Mouse (Mus musculus) forebrain, postnatal 0 days (tissue): Measurements from ENCODE around the gene Tnip2. TPM values are rescaled to one million over a fixed set of nuclear protein-coding genes. Genes with fewer than 3 reads are reported as not detected.

Source experiments
- ATAC-seq: fragments of 200-750 bp; cut with Nextera tagmentation; 2 replicates; pipeline ENCODE4 v1.8.0; 2017; ENCODE audit warnings: mild to moderate bottlenecking, moderate library complexity
- DNase-seq: peaks from one replicate; pipeline ENCODE4 v3.0.0-alpha.2; 2015
- H3K27ac ChIP-seq: fragments of 300-500 bp; sonication (generic); 2 replicates; pipeline ENCODE4 v1.5.1; 2014; ENCODE audit warnings: low read depth, mild to moderate bottlenecking, antibody characterized with exemption, low read length, moderate library complexity, mixed read lengths
- H3K27me3 ChIP-seq: fragments of 300-500 bp; sonication (generic); 2 replicates; pipeline ENCODE4 v1.6.1; 2014; ENCODE audit warnings: mild to moderate bottlenecking, low read length, mixed read lengths; ENCODE audit not compliant: insufficient read depth
- H3K36me3 ChIP-seq: fragments of 300-500 bp; sonication (generic); 2 replicates; pipeline ENCODE4 v1.6.1; 2014; ENCODE audit warnings: mild to moderate bottlenecking, moderate library complexity; ENCODE audit not compliant: insufficient read depth
- H3K4me1 ChIP-seq: fragments of 300-500 bp; sonication (generic); 2 replicates; pipeline ENCODE4 v1.6.1; 2014; ENCODE audit warnings: antibody characterized with exemption; ENCODE audit not compliant: insufficient read depth
- H3K4me2 ChIP-seq: fragments of 300-500 bp; sonication (generic); 2 replicates; pipeline ENCODE4 v1.6.1; 2014; ENCODE audit warnings: low read depth, mild to moderate bottlenecking, moderate library complexity
- H3K4me3 ChIP-seq: fragments of 300-500 bp; sonication (generic); 2 replicates; pipeline ENCODE4 v1.5.1; 2014; ENCODE audit warnings: low read depth, low read length, mixed read lengths
- H3K9ac ChIP-seq: fragments of 300-500 bp; sonication (generic); 2 replicates; pipeline ENCODE4 v1.6.1; 2014; ENCODE audit warnings: mild to moderate bottlenecking
- H3K9me3 ChIP-seq: fragments of 300-500 bp; sonication (generic); 2 replicates; pipeline ENCODE4 v1.6.1; 2016; ENCODE audit warnings: low read length
- CTCF ChIP-seq: sonication (generic); IDR thresholded peaks from 2 replicates; pipeline ENCODE4 v1.5.1; 2016; ENCODE audit warnings: antibody characterized with exemption, control low read depth, low read depth
- WGBS: fragments of 180-500 bp; shearing (Covaris S2); extraction: QIAGEN DNeasy Blood & Tissue Kit; methylation state at CpG from one replicate; pipeline ENCODE4 v1.1.7; 2014; 5-methylcytosine and 5-hydroxymethylcytosine counted together
- polyA plus RNA-seq: library from polyadenylated mRNA; unstranded; fragments of >200 nt; fragmentation: Nextera tagmentation; extraction: Ambion mirVana; gene quantifications from 2 replicates; pipeline ENCODE4 v1.2.1, GENCODE M21; 2015
- total RNA-seq: library from RNA; depleted of rRNA; stranded (reverse); fragments of >200 nt; gene quantifications from 2 replicates; pipeline ENCODE4 v1.2.3, GENCODE M21; 2014

Tnip2 gene
- total and polyA plus RNA-seq, 2 experiments from 2014 or later, result 9.4 to 9.7 TPM

DNA sequence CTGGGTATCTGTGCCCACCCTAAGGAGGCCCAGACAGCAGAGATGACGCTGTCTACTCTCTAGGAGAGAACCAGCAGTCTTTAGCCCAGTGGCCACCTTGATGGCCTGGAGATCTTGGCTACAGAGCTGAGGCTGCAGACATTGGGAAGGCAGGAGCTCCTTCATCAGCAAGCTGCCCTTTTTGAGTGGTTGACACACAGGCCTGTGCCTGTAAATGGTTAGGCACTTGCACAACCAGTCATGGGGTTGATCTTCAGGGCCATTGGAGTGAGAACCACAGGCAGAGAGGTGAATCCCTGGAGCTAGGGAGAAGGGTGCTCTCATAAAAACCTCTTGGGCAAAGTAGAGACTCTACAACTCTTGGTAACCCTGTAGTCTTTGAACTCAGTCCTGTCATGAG lies 28.4 kb upstream of the Tnip2 start:
- H3K4me2 ChIP-seq, result no peak overlapping the region
- H3K4me3 ChIP-seq, result no peak overlapping the region
- H3K9me3 ChIP-seq, result no peaks in the 10 kb centered on the region
- H3K9ac ChIP-seq, result no peak overlapping the region
- H3K27me3 ChIP-seq, result no peaks in the 10 kb centered on the region
- no peak for ATAC-seq
- no peaks in the 10 kb centered on the region for H3K36me3 ChIP-seq
- H3K27ac ChIP-seq, result no peak overlapping the region
- 83% methylated on average over 1 of the region's 1 CpGs for WGBS
- H3K4me1 ChIP-seq, result no peaks in the 10 kb centered on the region
- no peak for TF ChIP-seq CTCF
- no peak for DNase-seq

DNA sequence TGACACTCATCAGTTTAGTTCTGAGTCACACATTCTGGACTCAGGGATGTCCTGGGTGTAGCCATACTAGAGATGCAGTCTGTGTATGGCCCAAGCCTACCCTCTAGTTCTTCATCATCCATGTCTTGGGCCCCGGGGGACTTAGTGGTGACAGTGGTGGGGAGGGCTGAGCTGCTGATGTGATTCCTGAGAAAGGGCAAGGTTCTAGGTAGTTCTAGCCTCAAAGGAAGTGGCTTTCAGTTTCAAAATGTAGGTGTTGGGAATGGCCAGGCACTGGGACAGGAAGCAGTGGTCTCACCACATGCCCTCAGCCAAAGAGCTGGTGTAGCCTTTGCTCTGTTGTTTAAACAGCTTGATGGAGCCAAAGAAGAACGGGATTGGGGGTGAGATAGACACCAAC lies 25.3 kb upstream of the Tnip2 start:
- no peak overlapping the region for H3K4me3 ChIP-seq
- no peak for TF ChIP-seq CTCF
- DNase-seq (no peak), ATAC-seq (no peak)
- no peak overlapping the region for H3K9ac ChIP-seq
- no peaks in the 10 kb centered on the region for H3K9me3 ChIP-seq
- H3K36me3 ChIP-seq, result no peaks in the 10 kb centered on the region
- no peak overlapping the region for H3K27ac ChIP-seq
- H3K4me1 ChIP-seq, result no peaks in the 10 kb centered on the region
- no peak overlapping the region for H3K4me2 ChIP-seq
- H3K27me3 ChIP-seq, result no peaks in the 10 kb centered on the region
- WGBS, result 89% methylated on average over 2 of the region's 2 CpGs

DNA sequence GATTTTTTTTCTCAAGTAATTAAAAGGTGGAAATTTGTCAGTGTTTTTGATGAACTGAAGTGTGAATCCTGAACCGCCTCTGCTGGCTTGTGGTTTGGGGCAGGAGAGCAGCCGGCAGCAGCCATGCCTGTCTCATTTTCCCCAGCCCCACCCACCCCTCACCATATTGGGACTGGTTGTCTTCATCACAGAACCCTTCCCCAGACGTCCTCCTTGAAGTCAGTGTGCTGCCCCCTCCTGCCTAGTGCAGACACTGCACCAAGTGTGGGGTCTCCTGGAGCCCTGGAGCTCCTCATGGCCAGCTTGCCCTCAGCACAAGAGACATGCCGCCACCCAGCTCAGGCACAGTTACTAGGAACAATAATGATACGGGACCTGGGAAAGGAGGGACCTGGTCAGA lies 24.7 kb upstream of the Tnip2 start:
- Histone ChIP-seq H3K9me3 (no peaks in the 10 kb centered on the region), H3K36me3 (no peaks in the 10 kb centered on the region), H3K27me3 (no peaks in the 10 kb centered on the region), H3K27ac (no peak overlapping the region), H3K9ac (no peak overlapping the region), H3K4me2 (no peak overlapping the region), H3K4me1 (no peaks in the 10 kb centered on the region), H3K4me3 (no peak overlapping the region)
- TF ChIP-seq CTCF, result peak; percentile 24
- ATAC-seq, result no peak
- WGBS, result 36% methylated on average over 5 of the region's 5 CpGs
- no peak for DNase-seq

DNA sequence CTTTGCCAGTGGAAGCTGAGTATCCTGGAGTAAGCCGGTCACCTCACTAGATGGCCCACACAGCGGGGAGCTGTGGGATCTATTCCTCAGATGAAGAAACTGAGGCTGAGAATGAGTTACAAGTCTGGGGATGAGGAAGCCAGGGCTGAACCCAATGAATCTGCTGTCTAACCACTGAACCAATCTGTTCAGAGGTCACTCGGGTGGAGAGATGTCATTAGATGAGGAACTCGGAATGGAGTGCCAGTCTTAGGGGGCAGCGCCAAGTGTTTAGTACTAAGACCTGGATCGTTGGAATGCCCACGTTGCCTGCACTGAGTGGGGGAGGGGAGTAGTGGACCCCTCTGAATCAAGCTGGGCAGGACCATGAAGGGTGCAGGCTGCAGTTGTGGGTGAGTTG lies 24.3 kb upstream of the Tnip2 start:
- ATAC-seq, result no peak
- Histone ChIP-seq H3K4me1 (no peaks in the 10 kb centered on the region), H3K27ac (no peak overlapping the region), H3K4me3 (no peak overlapping the region), H3K9ac (no peak overlapping the region), H3K4me2 (no peak overlapping the region), H3K36me3 (no peaks in the 10 kb centered on the region), H3K27me3 (no peaks in the 10 kb centered on the region), H3K9me3 (no peaks in the 10 kb centered on the region)
- no peak for TF ChIP-seq CTCF
- WGBS, result 80% methylated on average over 7 of the region's 7 CpGs
- no peak for DNase-seq

DNA sequence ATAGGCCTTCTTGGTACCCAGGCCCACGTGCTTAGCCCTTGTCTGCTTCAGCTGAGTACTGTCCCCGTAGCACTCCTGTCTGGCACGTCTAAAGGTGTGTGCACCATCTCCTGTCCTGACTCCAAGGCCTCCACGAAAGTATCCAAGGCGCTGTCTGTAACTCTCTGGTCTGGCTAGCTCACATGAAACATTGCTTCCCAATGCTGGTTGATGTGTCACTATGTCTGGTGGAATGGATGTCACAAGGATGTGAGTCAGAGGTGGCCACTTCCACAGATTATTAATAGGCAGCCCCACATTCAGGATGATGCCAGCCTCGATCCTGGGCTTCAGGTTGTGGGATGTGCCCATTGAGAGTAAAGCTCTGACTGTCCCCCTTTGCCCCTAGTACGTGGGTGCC lies 22.0 kb upstream of the Tnip2 start:
- no peaks in the 10 kb centered on the region for H3K9me3 ChIP-seq
- WGBS, result 87% methylated on average over 7 of the region's 7 CpGs
- no peaks in the 10 kb centered on the region for H3K4me1 ChIP-seq
- no peak for ATAC-seq
- H3K27ac ChIP-seq, result no peak overlapping the region
- H3K9ac ChIP-seq, result no peak overlapping the region
- H3K4me2 ChIP-seq, result no peak overlapping the region
- DNase-seq, result no peak
- no peaks in the 10 kb centered on the region for H3K27me3 ChIP-seq
- no peak for TF ChIP-seq CTCF
- H3K36me3 ChIP-seq, result no peaks in the 10 kb centered on the region
- no peak overlapping the region for H3K4me3 ChIP-seq

DNA sequence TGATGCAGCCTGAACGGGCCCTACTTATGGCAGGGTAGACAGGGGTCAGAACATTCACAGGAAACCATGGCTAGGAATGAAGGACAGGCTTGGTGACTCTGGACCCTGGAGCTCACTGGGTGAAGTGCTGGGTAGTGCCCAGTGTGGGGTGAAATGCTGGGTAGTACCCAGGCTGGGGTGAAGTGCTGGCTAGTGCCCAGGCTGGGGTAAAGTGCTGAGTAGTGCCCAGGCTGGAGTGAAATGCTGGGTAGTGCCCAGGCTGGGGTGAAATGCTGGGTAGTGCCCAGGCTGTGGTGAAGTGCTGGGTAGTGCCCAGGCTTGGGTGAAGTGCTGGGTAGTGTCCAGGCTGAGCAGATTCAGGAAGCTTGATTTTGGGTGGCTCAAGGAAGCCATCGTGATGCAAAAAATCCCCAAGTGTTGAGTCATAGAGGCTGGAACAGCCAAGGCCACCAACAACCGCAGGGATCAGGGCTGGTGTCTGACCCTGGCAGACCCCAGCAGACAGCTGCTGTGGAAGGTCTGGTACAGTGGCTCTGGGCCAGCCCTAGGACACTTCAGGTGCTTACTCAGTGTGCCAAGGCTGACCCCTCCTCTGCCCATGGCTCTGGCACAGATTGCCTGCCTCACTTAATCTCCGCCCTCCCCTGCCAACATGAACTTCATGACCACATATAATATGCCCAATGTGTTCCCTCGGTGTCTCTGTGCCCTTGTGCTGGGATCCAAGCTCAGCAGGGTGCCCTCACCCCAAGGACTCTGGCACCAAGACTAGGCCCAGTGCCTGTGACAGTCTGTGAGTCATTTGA lies 21.2 kb upstream of the Tnip2 start:
- 83% methylated on average over 5 of the region's 5 CpGs for WGBS
- no peaks in the 10 kb centered on the region for H3K9me3 ChIP-seq
- H3K4me2 ChIP-seq, result no peak overlapping the region
- no peak for ATAC-seq
- no peak overlapping the region for H3K9ac ChIP-seq
- H3K27me3 ChIP-seq, result no peaks in the 10 kb centered on the region
- no peak for DNase-seq
- H3K4me3 ChIP-seq, result no peak overlapping the region
- TF ChIP-seq CTCF, result no peak
- no peaks in the 10 kb centered on the region for H3K4me1 ChIP-seq
- no peak overlapping the region for H3K27ac ChIP-seq
- no peaks in the 10 kb centered on the region for H3K36me3 ChIP-seq

- H3K27ac ChIP-seq, result no peak overlapping the region
- DNase-seq (no peak), ATAC-seq (no peak)
- no peak for TF ChIP-seq CTCF
- H3K27me3 ChIP-seq, result no peaks in the 10 kb centered on the region
- H3K9me3 ChIP-seq, result no peaks in the 10 kb centered on the region
- 69% methylated on average over 3 of the region's 3 CpGs for WGBS
- H3K4me2 ChIP-seq, result no peak overlapping the region
- no peak overlapping the region for H3K9ac ChIP-seq
- no peaks in the 10 kb centered on the region for H3K36me3 ChIP-seq
- no peaks in the 10 kb centered on the region for H3K4me1 ChIP-seq
- no peak overlapping the region for H3K4me3 ChIP-seq
Measured at GRCm38 (mm10) chr5:34533820-34534219, 20.0 kb upstream of the Tnip2 start.
